Mouse (Mus musculus) heart, embryonic 14.5 days (tissue): ENCODE data around the gene Olfr1441. TPM values are rescaled to one million over a fixed set of nuclear protein-coding genes. Genes with fewer than 3 reads are reported as not detected.

Experiments
- ATAC-seq: fragments of 200-750 bp; cut with Nextera tagmentation; 2 replicates; pipeline ENCODE4 v1.8.0; 2017; ENCODE audit warnings: low read depth, moderate TSS enrichment; ENCODE audit not compliant: insufficient number of reproducible peaks, insufficient read depth, low FRiP score
- H3K27ac ChIP-seq, 2 experiments: fragments of 200-500 bp in 1 of 2; fragments of 300-500 bp in 1 of 2; sonication (generic) in 1 of 2; replicated peaks in 1 of 2; 2 replicates each; pipeline ENCODE4 v1.5.1; 2012 to 2014; ENCODE audit warnings: low read depth in 2 of 2, low read length in 2 of 2, control low read depth in 1 of 2, mild to moderate bottlenecking in 1 of 2, mixed read lengths in 1 of 2; ENCODE audit not compliant: control insufficient read depth in 1 of 2, insufficient read depth in 1 of 2
- H3K27me3 ChIP-seq: fragments of 300-500 bp; sonication (generic); 2 replicates; pipeline ENCODE4 v1.6.1; 2014; ENCODE audit warnings: mild to moderate bottlenecking, low read length, control low read depth; ENCODE audit not compliant: control insufficient read depth, insufficient read depth
- H3K36me3 ChIP-seq: fragments of 300-500 bp; sonication (generic); 2 replicates; pipeline ENCODE4 v1.6.1; 2014; ENCODE audit warnings: mild to moderate bottlenecking, control low read depth, low read length, mixed read lengths; ENCODE audit not compliant: control insufficient read depth, insufficient read depth
- H3K4me1 ChIP-seq, 2 experiments: fragments of 200-500 bp in 1 of 2; fragments of 300-500 bp in 1 of 2; sonication (generic) in 1 of 2; 2 replicates each; pipeline ENCODE4 v1.6.1; 2012 to 2014; ENCODE audit warnings: low read length in 2 of 2, control low read depth in 1 of 2, mixed read lengths in 1 of 2; ENCODE audit not compliant: control insufficient read depth in 2 of 2, insufficient read depth in 2 of 2
- H3K4me2 ChIP-seq: fragments of 300-500 bp; sonication (generic); 2 replicates; pipeline ENCODE4 v1.6.1; 2014; ENCODE audit warnings: mild to moderate bottlenecking, low read length
- H3K4me3 ChIP-seq, 2 experiments: fragments of 200-500 bp in 1 of 2; fragments of 300-500 bp in 1 of 2; sonication (generic) in 1 of 2; 2 replicates each; pipeline ENCODE4 v1.5.1; 2012 to 2014; ENCODE audit warnings: low read length in 2 of 2, mild to moderate bottlenecking in 2 of 2, control low read depth in 1 of 2, low read depth in 1 of 2, moderate library complexity in 1 of 2; ENCODE audit not compliant: control insufficient read depth in 1 of 2, insufficient read depth in 1 of 2
- H3K9ac ChIP-seq: fragments of 300-500 bp; sonication (generic); 2 replicates; pipeline ENCODE4 v1.6.1; 2014; ENCODE audit warnings: mild to moderate bottlenecking, low read length
- H3K9me3 ChIP-seq: fragments of 300-500 bp; sonication (generic); 2 replicates; pipeline ENCODE4 v1.6.1; 2016; ENCODE audit warnings: low read length, control low read depth; ENCODE audit not compliant: control insufficient read depth
- WGBS: fragments of 180-500 bp; shearing (Covaris S2); extraction: QIAGEN DNeasy Blood & Tissue Kit; methylation state at CpG from one replicate; pipeline ENCODE4 v1.1.7; 2014; 5-methylcytosine and 5-hydroxymethylcytosine counted together
- polyA plus RNA-seq: library from polyadenylated mRNA; unstranded; fragments of >200 nt; fragmentation: Nextera tagmentation; extraction: Ambion mirVana; gene quantifications from 2 replicates; pipeline ENCODE4 v1.2.1, GENCODE M21; 2014

The Olfr1441 gene
- polyA plus RNA-seq, 1 experiment from 2014 or later: not detected

- peaks cover 6 to 11% of the 10 kb centered on the region in 2 experiments; a peak in 3 of 4 replicates for H3K4me1 ChIP-seq
- ATAC-seq: no peak
- no peaks in the 10 kb centered on the region for H3K9me3 ChIP-seq
- H3K9ac ChIP-seq: no peak overlapping the region
- 70% methylated on average over 5 of the region's 5 CpGs for WGBS
- no peak overlapping the region for H3K4me3 ChIP-seq
- no peak overlapping the region for H3K4me2 ChIP-seq
- H3K27me3 ChIP-seq: no peaks in the 10 kb centered on the region
- no peak overlapping the region for H3K27ac ChIP-seq
- H3K36me3 ChIP-seq: no peaks in the 10 kb centered on the region
Observed at GRCm38 (mm10) chr19:12464127-12464526, 46.9 kb downstream of the Olfr1441 start.

DNA sequence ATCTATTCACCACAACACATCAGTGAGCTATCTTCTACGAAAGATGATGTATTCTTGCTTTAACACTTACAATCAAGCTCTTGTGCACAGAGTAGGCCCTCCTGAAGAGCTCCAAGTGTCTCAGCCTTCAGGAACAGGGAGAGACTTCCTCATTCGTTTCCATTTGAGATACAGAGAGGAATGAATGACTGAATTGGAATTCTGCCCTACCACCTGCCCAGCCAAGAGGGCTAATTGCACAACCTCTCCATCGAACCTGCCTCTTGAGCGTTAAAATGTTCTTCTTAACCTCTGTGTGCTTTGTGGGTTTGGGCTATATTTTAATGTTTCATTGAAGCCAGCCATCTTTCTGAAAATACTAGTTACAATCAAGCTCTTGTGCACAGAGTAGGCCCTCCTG is 47.4 kb downstream of the Olfr1441 start:
- Histone ChIP-seq H3K9me3 (no peaks in the 10 kb centered on the region), H3K27me3 (no peaks in the 10 kb centered on the region), H3K27ac (no peak overlapping the region), H3K4me1 (peaks cover 6 to 11% of the 10 kb centered on the region in 2 experiments; a peak in 3 of 4 replicates), H3K4me2 (no peak overlapping the region), H3K9ac (no peak overlapping the region), H3K36me3 (no peaks in the 10 kb centered on the region), H3K4me3 (no peak overlapping the region)
- no peak for ATAC-seq
- WGBS: 71% methylated on average over 4 of the region's 4 CpGs

DNA sequence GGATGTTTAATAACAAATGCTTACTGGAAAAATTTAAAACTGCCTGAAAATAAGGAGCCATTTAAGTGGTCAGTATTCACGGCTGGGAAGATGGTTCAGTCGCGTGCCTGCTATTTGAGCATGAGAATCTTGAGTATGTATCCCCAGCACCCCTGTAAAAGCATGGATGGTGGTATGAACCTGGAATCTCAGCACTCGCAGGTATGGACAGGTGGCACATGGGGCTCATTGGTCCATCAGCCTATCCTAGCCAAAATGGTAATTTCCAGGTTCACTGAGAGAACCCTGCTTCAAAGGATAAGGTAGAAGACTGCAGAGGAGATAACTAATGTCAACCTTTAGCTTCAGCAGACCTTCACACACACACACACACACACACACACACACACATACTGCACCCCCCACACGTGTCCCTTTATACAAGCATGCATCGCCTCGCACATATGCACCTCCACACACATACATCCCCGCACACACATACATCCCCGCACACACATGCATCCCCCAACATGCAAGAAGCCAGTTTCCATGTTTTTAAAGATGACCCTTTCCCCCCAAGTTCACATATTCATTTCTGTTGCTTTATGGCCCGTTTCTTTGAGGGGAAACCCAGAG is 48.4 kb downstream of the Olfr1441 start:
- peaks cover 6 to 11% of the 10 kb centered on the region in 2 experiments; a peak in 3 of 4 replicates for H3K4me1 ChIP-seq
- 89% methylated on average over 10 of the region's 10 CpGs for WGBS
- no peak overlapping the region for H3K4me2 ChIP-seq
- H3K27me3 ChIP-seq: no peaks in the 10 kb centered on the region
- no peaks in the 10 kb centered on the region for H3K9me3 ChIP-seq
- H3K4me3 ChIP-seq: no peak overlapping the region
- no peak for ATAC-seq
- no peaks in the 10 kb centered on the region for H3K36me3 ChIP-seq
- no peak overlapping the region for H3K9ac ChIP-seq
- H3K27ac ChIP-seq: no peak overlapping the region

GRCm38 (mm10) chr19:12466204-12466603 is 49.0 kb downstream of the Olfr1441 start:
- Histone ChIP-seq H3K27ac (no peak overlapping the region), H3K27me3 (no peaks in the 10 kb centered on the region), H3K4me1 (peaks cover 6 to 11% of the 10 kb centered on the region in 2 experiments; a peak in 3 of 4 replicates), H3K9me3 (no peaks in the 10 kb centered on the region), H3K9ac (no peak overlapping the region), H3K4me3 (no peak overlapping the region), H3K36me3 (no peaks in the 10 kb centered on the region), H3K4me2 (no peak overlapping the region)
- ATAC-seq: no peak
- 21% methylated on average over 7 of the region's 7 CpGs for WGBS

GRCm38 (mm10) chr19:12467436-12467835 is 50.2 kb downstream of the Olfr1441 start:
- H3K4me1 ChIP-seq: peaks cover 6 to 13% of the 10 kb centered on the region in 2 experiments; a peak in 3 of 4 replicates
- no peak overlapping the region for H3K4me2 ChIP-seq
- no peak overlapping the region for H3K9ac ChIP-seq
- H3K4me3 ChIP-seq: no peak overlapping the region
- H3K9me3 ChIP-seq: no peaks in the 10 kb centered on the region
- H3K27me3 ChIP-seq: no peaks in the 10 kb centered on the region
- no peak for ATAC-seq
- no peaks in the 10 kb centered on the region for H3K36me3 ChIP-seq
- 75% methylated on average over 5 of the region's 5 CpGs for WGBS
- H3K27ac ChIP-seq: no peak overlapping the region

- no peak for ATAC-seq
- peaks cover 7 to 10% of the 10 kb centered on the region in 2 experiments; a peak in 3 of 4 replicates for H3K4me1 ChIP-seq
- 50% methylated on average over 3 of the region's 3 CpGs for WGBS
Observed at GRCm38 (mm10) chr19:12471866-12472265, 54.6 kb downstream of the Olfr1441 start.

DNA sequence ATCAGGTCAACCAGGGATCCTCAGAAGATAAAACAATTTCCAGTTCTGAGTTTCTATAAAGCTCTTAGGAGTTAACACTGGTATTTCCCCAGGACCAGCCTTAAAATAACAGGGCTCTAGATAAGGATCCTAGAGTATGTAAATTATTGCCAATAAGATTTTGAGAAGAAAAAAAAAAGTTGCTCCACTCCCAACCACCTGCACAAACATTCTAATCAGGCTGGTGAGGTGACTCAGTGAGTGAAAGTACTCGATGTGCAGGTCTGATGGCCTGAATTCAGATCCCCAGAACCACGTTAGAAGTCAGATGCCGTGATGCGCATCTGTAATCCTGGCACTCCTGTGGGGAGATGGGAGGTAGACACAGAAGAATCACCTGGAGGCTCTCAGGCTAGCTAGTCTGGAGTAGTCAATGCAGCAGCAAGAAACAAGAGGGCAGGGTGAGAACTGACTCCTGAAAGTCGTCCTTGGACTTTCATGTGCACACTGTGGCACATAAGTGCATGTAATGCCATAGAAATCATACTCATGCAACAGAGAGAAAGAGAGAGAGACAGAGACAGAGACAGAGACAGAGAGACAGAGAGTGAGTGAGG is 55.2 kb downstream of the Olfr1441 start:
- Histone ChIP-seq H3K27me3 (no peaks in the 10 kb centered on the region), H3K27ac (no peak overlapping the region)
- ATAC-seq: no peak

More at GRCm38 (mm10) chr19:12471866-12472265, 54.6 kb downstream of the Olfr1441 start:
- H3K27me3 ChIP-seq: no peaks in the 10 kb centered on the region
- H3K27ac ChIP-seq: no peak overlapping the region
- no peaks in the 10 kb centered on the region for H3K36me3 ChIP-seq
- H3K9me3 ChIP-seq: no peaks in the 10 kb centered on the region
- H3K9ac ChIP-seq: no peak overlapping the region
- H3K4me2 ChIP-seq: no peak overlapping the region
- H3K4me3 ChIP-seq: no peak overlapping the region

More for the DNA sequence above, 55.2 kb downstream of the Olfr1441 start:
- H3K4me2 ChIP-seq: no peak overlapping the region
- no peak overlapping the region for H3K4me3 ChIP-seq
- no peaks in the 10 kb centered on the region for H3K36me3 ChIP-seq
- no peaks in the 10 kb centered on the region for H3K9me3 ChIP-seq
- peaks cover 8 to 10% of the 10 kb centered on the region in 2 experiments; a peak in 3 of 4 replicates for H3K4me1 ChIP-seq
- no peak overlapping the region for H3K9ac ChIP-seq
- WGBS: 60% methylated on average over 5 of the region's 5 CpGs
